Mouse (Mus musculus) c-Kit-positive CD71-positive TER-119-positive erythroid progenitor cells, embryonic 14.5 days (primary cell): ENCODE data around the gene Slc25a45.
A peak's percentile ranks its signal among the peaks of the same experiment; 100 is the strongest.

Source experiments
- DNase-seq: peaks from one replicate; pipeline ENCODE4 v3.0.0-alpha.2; 2013; ENCODE audit warnings: low spot score

Slc25a45 gene

GRCm38 (mm10) chr19:5877618-5878361 is at the start of gene Slc25a45:
Gene Slc25a45 (plus strand): TSS chr19:5877808.
- peak; percentile 52 for DNase-seq

DNA sequence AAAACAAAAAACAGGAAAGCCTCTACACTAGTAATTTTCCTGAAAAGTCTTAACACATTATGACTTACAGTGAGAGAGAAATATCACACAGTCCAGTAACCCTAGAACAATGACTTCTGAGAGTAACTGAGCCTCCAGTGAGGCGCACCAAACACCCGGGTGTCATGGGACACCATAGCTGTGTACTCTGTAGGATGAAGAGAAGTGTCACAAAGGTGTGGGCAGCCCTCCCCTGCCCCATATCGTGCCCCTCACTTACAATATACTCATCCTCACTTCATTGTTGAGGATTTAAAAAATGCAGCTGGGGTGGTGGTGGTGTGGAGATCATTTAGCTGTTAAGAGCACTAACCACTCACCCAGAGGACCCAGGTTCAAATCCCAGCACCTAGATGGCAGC is 49.5 kb upstream of the Slc25a45 start:
- no peak for DNase-seq

DNA sequence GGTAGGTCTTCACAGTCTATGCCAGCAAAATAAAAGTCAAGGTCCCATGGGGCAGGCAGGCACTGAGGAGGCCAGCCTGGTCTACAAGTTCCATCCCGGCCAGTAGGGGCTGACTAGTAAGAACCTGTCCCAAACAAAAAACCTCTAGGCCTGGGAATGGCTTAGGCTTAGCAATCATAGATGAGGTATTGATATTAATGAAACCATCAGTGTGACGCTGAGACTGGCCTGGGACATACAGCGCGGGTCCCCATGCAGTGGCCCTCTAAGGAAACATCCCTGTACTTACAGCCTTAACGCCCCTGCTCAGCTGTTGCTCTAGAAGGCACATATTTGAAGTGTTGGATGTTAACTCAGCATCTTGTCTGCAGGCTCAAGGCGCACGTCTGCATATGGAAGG is 48.7 kb upstream of the Slc25a45 start:
- DNase-seq = no peak

GRCm38 (mm10) chr19:5829958-5830615 is 47.5 kb upstream of the Slc25a45 start:
- no peak for DNase-seq

GRCm38 (mm10) chr19:5830776-5831175 is 46.8 kb upstream of the Slc25a45 start:
- DNase-seq = no peak

DNA sequence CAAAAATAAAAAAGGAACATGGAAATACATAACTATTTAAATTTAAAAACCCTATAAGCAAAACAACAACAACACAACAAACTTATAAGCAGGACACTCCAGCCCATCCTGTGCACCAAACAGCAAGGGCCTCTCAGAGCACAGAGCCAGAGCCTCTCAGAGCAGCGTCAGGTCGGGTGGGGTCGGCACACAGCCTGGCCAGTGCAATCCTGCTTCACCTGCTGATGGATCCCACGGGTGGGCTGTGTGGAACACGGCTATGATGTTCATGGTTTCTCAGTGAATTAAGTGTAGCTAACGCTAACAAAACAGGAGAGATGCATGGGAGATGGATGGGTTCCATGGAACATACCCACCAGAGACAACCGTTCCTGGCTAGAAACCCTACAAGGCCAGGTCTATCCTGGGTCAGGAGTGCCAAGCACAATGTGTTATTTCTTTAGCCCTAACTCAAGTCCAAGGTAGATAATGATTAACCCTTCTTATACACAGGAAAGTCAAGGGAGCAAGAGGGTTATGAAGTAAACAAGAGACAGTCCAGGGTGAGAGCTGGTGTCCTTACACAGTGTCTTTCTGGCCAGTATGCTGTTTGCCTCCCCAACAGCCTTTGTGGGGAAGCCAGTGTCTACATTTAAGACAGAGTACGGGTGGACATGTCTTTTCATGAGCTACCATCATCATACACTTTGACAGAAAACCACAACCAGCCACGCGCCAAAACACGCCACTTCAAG is 46.2 kb upstream of the Slc25a45 start:
- no peak for DNase-seq

DNA sequence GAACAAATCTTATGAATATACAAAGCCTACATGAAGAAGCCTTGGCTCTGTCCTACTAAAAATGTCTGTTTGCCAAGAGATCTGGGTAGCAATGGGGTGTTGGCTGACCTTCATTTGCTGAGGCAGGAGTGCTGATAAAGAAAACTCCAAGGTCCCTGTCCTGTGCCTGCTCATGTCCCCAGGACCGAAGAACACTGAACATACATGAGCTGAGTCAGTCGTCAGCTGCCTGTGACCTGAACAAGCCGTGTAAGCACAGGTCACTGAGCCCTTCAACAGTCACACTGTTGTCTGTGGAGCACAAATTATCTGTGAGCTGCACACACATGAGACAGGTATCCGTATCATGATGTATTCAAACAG is 45.7 kb upstream of the Slc25a45 start:
- no peak for DNase-seq

DNA sequence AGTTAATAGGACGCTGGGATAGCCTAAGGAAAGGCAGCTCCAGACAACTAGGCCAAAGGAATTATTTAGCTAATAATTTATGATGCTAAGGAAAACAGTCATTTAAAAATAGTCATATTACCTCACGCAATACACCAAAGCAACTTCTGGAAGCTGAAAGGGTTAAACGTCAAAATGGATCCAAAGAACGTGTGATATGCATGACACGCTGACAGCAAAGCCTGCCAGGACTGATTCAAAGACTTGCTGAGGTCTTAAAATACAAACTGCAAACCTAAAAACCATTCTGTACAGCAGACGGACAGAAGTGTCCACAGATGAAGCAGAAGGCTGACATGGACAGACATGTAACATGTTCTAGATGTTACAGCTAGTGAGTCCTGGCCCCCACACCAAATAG is 45.3 kb upstream of the Slc25a45 start:
- no peak for DNase-seq

DNA sequence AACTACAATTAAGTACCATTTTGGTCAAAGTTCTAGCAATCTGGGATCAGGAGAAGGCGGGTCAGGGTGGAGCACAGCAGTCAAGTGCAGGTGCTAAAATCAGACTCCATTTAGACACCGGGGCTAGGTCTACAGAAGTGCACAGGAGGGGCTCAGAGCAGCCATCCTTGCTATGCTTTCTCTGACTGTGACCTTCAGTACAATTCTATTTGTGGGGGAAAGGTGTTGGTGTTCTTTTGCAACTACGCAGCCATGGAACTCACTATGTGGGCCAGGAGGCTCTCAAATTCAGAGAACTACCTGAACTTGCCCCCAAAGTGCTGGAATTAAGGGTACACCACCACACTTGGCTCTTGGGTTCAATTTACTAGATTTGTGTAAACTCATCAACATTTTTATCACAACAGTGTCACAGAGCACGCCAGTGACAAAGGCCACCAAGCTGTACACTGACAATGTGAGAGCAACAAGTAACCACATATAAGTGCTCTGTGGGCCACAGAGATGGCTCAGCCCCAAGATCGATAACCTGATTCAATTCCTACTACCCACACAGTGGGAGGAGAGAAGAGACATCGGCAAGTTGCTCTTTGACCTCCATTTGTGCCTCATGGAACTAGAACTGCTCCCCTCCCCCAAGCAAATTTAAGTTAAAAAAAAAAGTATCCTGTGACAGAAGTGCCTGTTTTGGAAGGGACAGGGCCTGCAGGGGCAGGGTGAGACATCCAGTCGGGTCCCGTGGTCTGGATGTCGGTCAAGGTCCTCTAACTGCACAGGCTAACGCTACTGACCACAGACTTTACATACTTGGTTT is 44.1 kb upstream of the Slc25a45 start:
- no peak for DNase-seq

DNA sequence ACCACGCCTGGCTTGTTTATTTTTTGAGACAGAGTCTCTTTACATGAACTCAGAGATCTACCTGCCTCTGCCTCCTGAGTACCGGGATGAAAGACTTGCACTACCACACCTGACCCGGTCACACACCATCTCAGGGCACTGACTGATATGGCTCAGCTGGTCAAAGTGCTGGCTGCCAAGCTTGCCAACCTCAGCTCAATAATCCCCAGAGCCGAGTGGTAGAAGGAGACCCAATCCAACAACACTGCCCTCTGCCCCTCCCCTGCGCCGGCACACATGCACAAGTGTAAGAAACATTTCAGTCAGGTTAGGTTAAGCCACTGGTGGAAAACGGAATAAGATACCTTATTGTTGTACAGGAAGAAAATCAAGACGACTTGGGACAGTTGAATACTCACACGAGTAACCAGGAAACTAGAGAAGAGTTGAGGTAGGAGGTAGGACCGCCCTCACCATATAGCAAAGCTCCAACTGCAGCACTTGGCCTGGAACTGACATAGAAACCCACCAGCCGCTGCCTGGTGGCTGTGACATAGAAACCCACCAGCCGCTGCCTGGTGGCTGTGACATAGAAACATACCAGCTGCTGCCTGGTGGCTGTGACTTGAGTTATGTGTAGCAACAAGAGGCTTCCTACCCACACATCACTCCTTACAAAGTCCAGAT is 43.2 kb upstream of the Slc25a45 start:
- no peak for DNase-seq

DNA sequence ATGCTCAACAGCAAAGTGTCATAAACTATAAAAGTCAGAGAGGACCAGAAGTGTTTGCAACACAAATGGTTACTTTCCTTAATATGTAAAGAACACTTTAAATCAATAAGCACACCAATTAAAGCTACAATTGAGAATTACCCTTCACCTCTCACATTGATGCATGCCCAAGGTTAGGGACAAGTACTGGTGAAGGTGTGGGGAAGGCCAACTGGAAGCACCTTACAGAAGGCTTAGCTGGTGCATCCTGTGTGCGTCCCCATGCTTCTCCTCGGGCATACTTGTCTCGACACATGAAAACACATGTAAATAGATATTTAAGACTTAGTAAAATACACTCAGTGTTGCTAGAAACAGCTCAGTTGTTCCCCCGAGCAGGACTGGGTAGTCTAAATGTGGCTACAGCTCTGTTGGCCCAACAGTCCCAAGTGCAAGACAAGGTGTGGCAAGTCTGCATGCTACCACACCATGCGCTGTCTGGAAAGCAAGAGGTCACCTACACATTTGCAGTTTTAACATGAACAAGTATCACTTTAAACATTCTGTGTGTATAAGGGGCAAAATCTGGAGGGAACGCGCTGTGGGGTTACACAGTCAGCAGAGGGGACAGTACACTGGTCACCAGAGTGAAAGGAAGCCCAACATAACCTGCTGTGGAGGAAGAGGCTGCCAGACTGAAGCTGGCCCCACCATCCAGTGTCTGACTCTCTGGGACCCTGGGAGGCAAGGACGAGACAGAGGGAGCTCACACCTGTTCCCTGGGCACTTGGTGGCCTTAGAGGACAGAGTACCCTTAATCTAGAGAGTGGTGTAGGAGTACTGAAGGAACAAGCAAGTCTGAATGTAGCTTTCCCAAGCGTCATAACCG is 42.3 kb upstream of the Slc25a45 start:
- no peak for DNase-seq

DNA sequence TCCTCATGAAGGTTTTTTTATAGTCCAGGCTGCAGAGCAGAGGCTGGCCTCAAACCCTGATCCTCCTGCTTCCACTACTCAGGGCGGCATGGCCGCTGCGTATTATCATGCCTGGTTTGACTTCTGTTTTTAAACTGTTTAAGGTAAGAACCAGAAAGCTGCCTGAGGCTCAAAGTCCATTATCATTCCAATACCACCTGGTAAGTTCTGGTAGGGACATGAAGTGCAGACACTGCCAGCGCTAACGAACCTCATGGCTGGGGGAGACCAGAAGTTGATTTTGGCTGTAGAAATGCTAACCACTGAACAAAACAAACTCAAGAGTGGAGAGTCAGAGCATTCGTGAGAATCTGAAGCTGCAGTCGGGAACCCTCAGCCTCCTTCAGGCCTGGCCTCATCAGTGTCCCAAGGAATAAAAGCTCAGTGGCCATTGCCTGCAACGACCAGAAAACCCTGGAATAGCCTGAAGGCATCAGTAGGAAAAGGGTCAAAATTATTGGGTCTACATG is 41.6 kb upstream of the Slc25a45 start:
- DNase-seq = no peak

- DNase-seq = no peak
These were observed 40.6 kb upstream of the Slc25a45 start for GRCm38 (mm10) chr19:5836941-5837572.

- DNase-seq = no peak
These were observed 40.0 kb upstream of the Slc25a45 start for GRCm38 (mm10) chr19:5837606-5838005.

GRCm38 (mm10) chr19:5838136-5838891 is 39.3 kb upstream of the Slc25a45 start:
- no peak for DNase-seq

- no peak for DNase-seq
These were observed 38.8 kb upstream of the Slc25a45 start for GRCm38 (mm10) chr19:5838892-5839165.

GRCm38 (mm10) chr19:5839317-5840085 is 38.1 kb upstream of the Slc25a45 start:
- DNase-seq = no peak

- no peak for DNase-seq
These were observed 37.3 kb upstream of the Slc25a45 start for GRCm38 (mm10) chr19:5840086-5840889.
